ENCODE assay signal across 22 mouse cellular contexts in the genomic region with DNA sequence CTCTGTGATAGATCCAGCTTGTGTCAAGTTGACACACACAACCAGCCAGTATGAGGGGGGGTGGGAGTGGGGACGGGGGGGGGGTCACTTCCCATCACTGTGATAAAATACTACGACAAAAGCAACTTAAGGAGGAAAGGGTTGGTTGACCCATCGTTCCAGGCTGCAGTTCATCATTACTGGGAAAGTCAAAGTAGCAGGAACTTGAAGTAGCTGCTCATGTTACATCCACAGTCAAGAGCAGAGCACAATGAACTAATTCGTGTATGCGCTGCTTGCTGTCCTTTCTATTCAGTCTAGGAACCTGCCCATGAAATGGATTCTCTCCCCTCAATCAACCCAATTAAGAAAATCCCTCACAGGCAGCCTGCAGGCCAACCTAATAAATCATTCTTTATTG.
DNase-seq lines count a peak whose midpoint lies in the region; ATAC-seq lines count a peak whose summit lies in the region.
"Had no signal": no experiment of that assay in that cellular context is flagged by ENCODE, and none has a peak within 500 bp of the region (broad histone marks: within the 10 kb centered on the region; RNA-seq: fewer than 3 reads in every experiment).

No protein-coding gene starts in this region.

- ATAC-seq in kidney, embryonic 14.5 days (ENCODE audit: low FRiP score, low TSS enrichment): peak; percentile 54; the same call in 1 of the 2 replicates
- peak; percentile 54; the same call in 1 of the 2 replicates for ATAC-seq in kidney, embryonic 16.5 days (ENCODE audit: low FRiP score, low TSS enrichment)
- peak; percentile 48; the same call in 1 of the 2 replicates for ATAC-seq in neural tube, embryonic 12.5 days (ENCODE audit: low FRiP score, low read depth)
- ATAC-seq: forebrain, embryonic 14.5 days had no signal

- WGBS in kidney, embryonic 14.5 days: 22% methylated on average over 5 of the region's 5 CpGs
- 20% methylated on average over 5 of the region's 5 CpGs for WGBS in kidney, embryonic 16.5 days
- 42% methylated on average over 5 of the region's 5 CpGs for WGBS in neural tube, embryonic 12.5 days

- H3K9me3 ChIP-seq in kidney, embryonic 14.5 days (ENCODE audit: control insufficient read depth, low read length): no peaks in the 10 kb centered on the region
- H3K9me3 ChIP-seq in kidney, embryonic 16.5 days (ENCODE audit: low read length): no peaks in the 10 kb centered on the region
- H3K9me3 ChIP-seq in neural tube, embryonic 12.5 days: no peaks in the 10 kb centered on the region
- H3K9me3 ChIP-seq: embryonic facial prominence, embryonic 13.5 days; embryonic facial prominence, embryonic 15.5 days; forebrain, embryonic 10.5 days; forebrain, embryonic 12.5 days had no signal

- no peaks in the 10 kb centered on the region for H3K4me1 ChIP-seq in kidney, embryonic 14.5 days (ENCODE audit: control insufficient read depth, insufficient read depth, low read length)
- peaks cover 12% of the 10 kb centered on the region; the same call in 1 of the 2 replicates for H3K4me1 ChIP-seq in kidney, embryonic 16.5 days (ENCODE audit: insufficient read depth, low read length)
- no peaks in the 10 kb centered on the region for H3K4me1 ChIP-seq in neural tube, embryonic 12.5 days
- H3K4me1 ChIP-seq: embryonic facial prominence, embryonic 15.5 days; forebrain, embryonic 12.5 days had no signal

- no peaks in the 10 kb centered on the region for H3K27me3 ChIP-seq in kidney, embryonic 14.5 days (ENCODE audit: control insufficient read depth, insufficient read depth, low read length)
- H3K27me3 ChIP-seq in kidney, embryonic 16.5 days (ENCODE audit: insufficient read depth, low read length): no peaks in the 10 kb centered on the region
- no peaks in the 10 kb centered on the region for H3K27me3 ChIP-seq in neural tube, embryonic 12.5 days (replicated peaks)
- H3K27me3 ChIP-seq: embryonic facial prominence, embryonic 13.5 days; embryonic facial prominence, embryonic 15.5 days had no signal

- no peak overlapping the region for H3K4me3 ChIP-seq in kidney, embryonic 14.5 days (ENCODE audit: low read length)
- no peak overlapping the region for H3K4me3 ChIP-seq in kidney, embryonic 16.5 days (ENCODE audit: low read length)
- no peak overlapping the region for H3K4me3 ChIP-seq in neural tube, embryonic 12.5 days
- H3K4me3 ChIP-seq: embryonic facial prominence, embryonic 13.5 days; embryonic facial prominence, embryonic 15.5 days; erythroblast, embryonic 14.5 days; forebrain, embryonic 10.5 days; forebrain, embryonic 12.5 days had no signal

- DNase-seq in kidney, adult 18-20 months: no peak
- no peak for DNase-seq in kidney, postnatal 14 days
- DNase-seq in neural tube, embryonic 10.5 days (ENCODE audit: extremely low spot score, low spot score): no peak
- DNase-seq: adrenal gland, adult 2 months; adrenal gland, postnatal 10 days; adrenal gland, postnatal 25 days; cerebellum, adult 11 months; cerebellum, adult 18-20 months; cerebellum, adult 8-10 months; cerebellum, adult 9-11 months; cerebellum, postnatal 14 days; cerebellum, postnatal 36 days; embryo, embryonic 11 days had no signal

- no peaks in the 10 kb centered on the region for H3K36me3 ChIP-seq in kidney, embryonic 14.5 days (ENCODE audit: control insufficient read depth, insufficient read depth, low read length)
- no peaks in the 10 kb centered on the region for H3K36me3 ChIP-seq in kidney, embryonic 16.5 days (ENCODE audit: insufficient read depth, low read length)
- no peaks in the 10 kb centered on the region for H3K36me3 ChIP-seq in neural tube, embryonic 12.5 days
- H3K36me3 ChIP-seq: embryonic facial prominence, embryonic 13.5 days; embryonic facial prominence, embryonic 15.5 days; forebrain, embryonic 10.5 days; forebrain, embryonic 12.5 days had no signal

- no peak overlapping the region for H3K9ac ChIP-seq in kidney, embryonic 14.5 days (ENCODE audit: low read depth, low read length)
- no peak overlapping the region for H3K9ac ChIP-seq in kidney, embryonic 16.5 days (replicated peaks; ENCODE audit: low read length)
- H3K9ac ChIP-seq in neural tube, embryonic 12.5 days: no peak overlapping the region
- H3K9ac ChIP-seq: embryonic facial prominence, embryonic 13.5 days; embryonic facial prominence, embryonic 15.5 days; forebrain, embryonic 12.5 days had no signal

- H3K27ac ChIP-seq in kidney, embryonic 14.5 days (ENCODE audit: low read depth, low read length): no peak overlapping the region
- H3K27ac ChIP-seq in kidney, embryonic 16.5 days (ENCODE audit: low read length): no peak overlapping the region
- no peak overlapping the region for H3K27ac ChIP-seq in neural tube, embryonic 12.5 days
- H3K27ac ChIP-seq: embryonic facial prominence, embryonic 13.5 days; embryonic facial prominence, embryonic 15.5 days; forebrain, embryonic 10.5 days; forebrain, embryonic 12.5 days had no signal

- H3K4me2 ChIP-seq in kidney, embryonic 14.5 days (replicated peaks; ENCODE audit: low read depth, low read length): no peak overlapping the region
- no peak overlapping the region for H3K4me2 ChIP-seq in kidney, embryonic 16.5 days (replicated peaks; ENCODE audit: low read depth, low read length)
- no peak overlapping the region for H3K4me2 ChIP-seq in neural tube, embryonic 12.5 days (replicated peaks)
- H3K4me2 ChIP-seq: embryonic facial prominence, embryonic 13.5 days; embryonic facial prominence, embryonic 15.5 days; forebrain, embryonic 12.5 days had no signal
